Mouse (Mus musculus) liver, postnatal 0 days (tissue): ENCODE measurements around the gene Ntng1. TPM values are rescaled to one million over a fixed set of nuclear protein-coding genes. Genes with fewer than 3 reads are reported as not detected.

Experiments used
- ATAC-seq: fragments of 200-750 bp; cut with Nextera tagmentation; 2 replicates; pipeline ENCODE4 v1.8.0; 2017; ENCODE audit warnings: mild to moderate bottlenecking, moderate library complexity
- DNase-seq: peaks from one replicate; pipeline ENCODE4 v3.0.0-alpha.2; 2016
- H3K27ac ChIP-seq: fragments of 300-500 bp; sonication (generic); 2 replicates; pipeline ENCODE4 v1.5.1; 2014; ENCODE audit warnings: antibody characterized with exemption, moderate library complexity, mild to moderate bottlenecking, low read depth
- H3K27me3 ChIP-seq: fragments of 300-500 bp; sonication (generic); 2 replicates; pipeline ENCODE4 v1.6.1; 2014; ENCODE audit warnings: low read length, control low read depth, mixed read lengths; ENCODE audit not compliant: insufficient read depth
- H3K36me3 ChIP-seq: fragments of 300-500 bp; sonication (generic); replicated peaks from 2 replicates; pipeline ENCODE4 v1.6.1; 2014; ENCODE audit warnings: mild to moderate bottlenecking, control low read depth, low read length, moderate library complexity, mixed read lengths; ENCODE audit not compliant: insufficient read depth
- H3K4me1 ChIP-seq: fragments of 300-500 bp; sonication (generic); 2 replicates; pipeline ENCODE4 v1.6.1; 2014; ENCODE audit warnings: antibody characterized with exemption, mild to moderate bottlenecking, control low read depth; ENCODE audit not compliant: insufficient read depth
- H3K4me2 ChIP-seq: fragments of 300-500 bp; sonication (generic); 2 replicates; pipeline ENCODE4 v1.6.1; 2014; ENCODE audit warnings: low read depth, mild to moderate bottlenecking, low read length, moderate library complexity, mixed read lengths
- H3K4me3 ChIP-seq: fragments of 300-500 bp; sonication (generic); 2 replicates; pipeline ENCODE4 v1.5.1; 2014; ENCODE audit warnings: low read depth, low read length
- H3K9ac ChIP-seq: fragments of 300-500 bp; sonication (generic); replicated peaks from 2 replicates; pipeline ENCODE4 v1.6.1; 2014; ENCODE audit warnings: mild to moderate bottlenecking, moderate library complexity
- H3K9me3 ChIP-seq: fragments of 300-500 bp; sonication (generic); 2 replicates; pipeline ENCODE4 v1.6.1; 2016; ENCODE audit warnings: mild to moderate bottlenecking, control low read depth, low read length, mixed read lengths
- CTCF ChIP-seq: sonication (generic); IDR thresholded peaks from 2 replicates; pipeline ENCODE4 v1.5.1; 2016; ENCODE audit warnings: antibody characterized with exemption, low read depth
- EP300 ChIP-seq: IDR thresholded peaks from 2 replicates; pipeline ENCODE4 v1.6.1; 2016; ENCODE audit warnings: antibody characterized with exemption, low read depth, mild to moderate bottlenecking
- WGBS: fragments of 180-500 bp; shearing (Covaris S2); extraction: QIAGEN DNeasy Blood & Tissue Kit; methylation state at CpG from one replicate; pipeline ENCODE4 v1.1.7; 2014; ENCODE audit not compliant: insufficient replicate concordance; 5-methylcytosine and 5-hydroxymethylcytosine counted together
- polyA plus RNA-seq: library from polyadenylated mRNA; unstranded; fragments of >200 nt; fragmentation: Nextera tagmentation; extraction: Ambion mirVana; gene quantifications from 2 replicates; pipeline ENCODE4 v1.2.1, GENCODE M21; 2015

Ntng1 gene
- polyA plus RNA-seq, 1 experiment from 2014 or later, result not detected

- TF ChIP-seq EP300 (no peak), CTCF (no peak)
- no peak overlapping the region for H3K9ac ChIP-seq
- no peak overlapping the region for H3K4me2 ChIP-seq
- ATAC-seq, result no peak
- 41% methylated on average over 2 of the region's 2 CpGs for WGBS
- no peaks in the 10 kb centered on the region for H3K27me3 ChIP-seq
- no peaks in the 10 kb centered on the region for H3K4me1 ChIP-seq
- DNase-seq, result no peak
- H3K27ac ChIP-seq, result no peak overlapping the region
- no peaks in the 10 kb centered on the region for H3K36me3 ChIP-seq
- H3K9me3 ChIP-seq, result no peaks in the 10 kb centered on the region
- H3K4me3 ChIP-seq, result no peak overlapping the region
Measured at GRCm38 (mm10) chr3:110105982-110106381, 37.8 kb downstream of the Ntng1 start.

- H3K4me3 ChIP-seq, result no peak overlapping the region
- TF ChIP-seq EP300 (no peak), CTCF (no peak)
- H3K27me3 ChIP-seq, result no peaks in the 10 kb centered on the region
- H3K36me3 ChIP-seq, result no peaks in the 10 kb centered on the region
- WGBS, result 71% methylated on average over 2 of the region's 2 CpGs
- DNase-seq (no peak), ATAC-seq (no peak)
- H3K4me2 ChIP-seq, result no peak overlapping the region
- H3K4me1 ChIP-seq, result no peaks in the 10 kb centered on the region
- H3K9ac ChIP-seq, result no peak overlapping the region
- no peak overlapping the region for H3K27ac ChIP-seq
- no peaks in the 10 kb centered on the region for H3K9me3 ChIP-seq
Measured at GRCm38 (mm10) chr3:110094407-110094806, 49.4 kb downstream of the Ntng1 start.

GRCm38 (mm10) chr3:110094003-110094402 is 49.8 kb downstream of the Ntng1 start:
- Histone ChIP-seq H3K4me1 (no peaks in the 10 kb centered on the region), H3K9me3 (no peaks in the 10 kb centered on the region), H3K27me3 (no peaks in the 10 kb centered on the region), H3K4me3 (no peak overlapping the region), H3K27ac (no peak overlapping the region), H3K36me3 (no peaks in the 10 kb centered on the region), H3K4me2 (no peak overlapping the region), H3K9ac (no peak overlapping the region)
- TF ChIP-seq CTCF, result no peak
- no peak for TF ChIP-seq EP300
- WGBS, result 48% methylated on average over 3 of the region's 3 CpGs
- no peak for DNase-seq
- ATAC-seq, result no peak

- H3K27me3 ChIP-seq, result no peaks in the 10 kb centered on the region
- no peak overlapping the region for H3K4me3 ChIP-seq
- TF ChIP-seq EP300, result no peak
- no peak for TF ChIP-seq CTCF
- WGBS, result 80% methylated on average over 3 of the region's 3 CpGs
- no peak overlapping the region for H3K9ac ChIP-seq
- no peak overlapping the region for H3K4me2 ChIP-seq
- DNase-seq, result no peak
- no peak overlapping the region for H3K27ac ChIP-seq
- no peak for ATAC-seq
- no peaks in the 10 kb centered on the region for H3K36me3 ChIP-seq
- no peaks in the 10 kb centered on the region for H3K9me3 ChIP-seq
- no peaks in the 10 kb centered on the region for H3K4me1 ChIP-seq
Measured at GRCm38 (mm10) chr3:110092521-110092920, 51.3 kb downstream of the Ntng1 start.

- DNase-seq (no peak), ATAC-seq (no peak)
- Histone ChIP-seq H3K4me2 (no peak overlapping the region), H3K4me1 (no peaks in the 10 kb centered on the region), H3K36me3 (no peaks in the 10 kb centered on the region), H3K27ac (no peak overlapping the region), H3K27me3 (no peaks in the 10 kb centered on the region), H3K9ac (no peak overlapping the region), H3K9me3 (no peaks in the 10 kb centered on the region), H3K4me3 (no peak overlapping the region)
- no peak for TF ChIP-seq EP300
- WGBS, result 78% methylated on average over 6 of the region's 6 CpGs
Measured at GRCm38 (mm10) chr3:110087189-110087588, 56.6 kb downstream of the Ntng1 start.

GRCm38 (mm10) chr3:110085336-110085735 is 58.5 kb downstream of the Ntng1 start:
- Histone ChIP-seq H3K27me3 (no peaks in the 10 kb centered on the region), H3K4me3 (no peak overlapping the region), H3K36me3 (no peaks in the 10 kb centered on the region), H3K9me3 (no peaks in the 10 kb centered on the region), H3K9ac (no peak overlapping the region), H3K4me2 (no peak overlapping the region), H3K27ac (no peak overlapping the region), H3K4me1 (no peaks in the 10 kb centered on the region)
- no peak for DNase-seq
- 57% methylated on average over 2 of the region's 2 CpGs for WGBS
- no peak for TF ChIP-seq CTCF
- no peak for TF ChIP-seq EP300
- ATAC-seq, result no peak

GRCm38 (mm10) chr3:110064709-110065256 is 79.0 kb downstream of the Ntng1 start:
- 76% methylated on average over 6 of the region's 6 CpGs for WGBS
- Histone ChIP-seq H3K27me3 (no peaks in the 10 kb centered on the region), H3K4me2 (no peak overlapping the region), H3K27ac (no peak overlapping the region), H3K36me3 (no peaks in the 10 kb centered on the region), H3K9me3 (no peaks in the 10 kb centered on the region), H3K4me3 (no peak overlapping the region), H3K9ac (no peak overlapping the region), H3K4me1 (no peaks in the 10 kb centered on the region)
- ATAC-seq (no peak), DNase-seq (no peak)
- no peak for TF ChIP-seq EP300
- TF ChIP-seq CTCF, result no peak
